Mouse (Mus musculus): ENCODE data around the gene Tmem54. TPM values are rescaled to one million over a fixed set of nuclear protein-coding genes. Genes with fewer than 3 reads are reported as not detected.

Gene Tmem54
- polyA plus RNA-seq, 1 experiment from 2014 or later = not detected

- no peaks in the 10 kb centered on the region for H3K27me3 ChIP-seq (replicated peaks; ENCODE audit: control insufficient read depth, insufficient read depth, low read length)
- H3K4me3 ChIP-seq (ENCODE audit: low read depth, low read length) = no peak overlapping the region
- DNase-seq (ENCODE audit: low spot score) (no peak), ATAC-seq (no peak)
- H3K4me2 ChIP-seq (ENCODE audit: low read length) = no peak overlapping the region
- 77% methylated on average over 1 of the region's 1 CpGs for WGBS
- H3K9ac ChIP-seq (ENCODE audit: low read length) = no peak overlapping the region
- H3K9me3 ChIP-seq (replicated peaks; ENCODE audit: control insufficient read depth, low read length) = no peaks in the 10 kb centered on the region
- no peak overlapping the region for H3K27ac ChIP-seq (ENCODE audit: low read depth, low read length)
- peaks cover 36% of the 10 kb centered on the region for H3K36me3 ChIP-seq (ENCODE audit: control insufficient read depth, insufficient read depth, low read length)
- H3K4me1 ChIP-seq (ENCODE audit: control insufficient read depth, insufficient read depth, low read length) = peaks cover 16% of the 10 kb centered on the region
These were observed 44.0 kb downstream of the Tmem54 start for GRCm38 (mm10) chr4:129149321-129149720.

GRCm38 (mm10) chr4:129151276-129151811 is 46.0 kb downstream of the Tmem54 start:
- Histone ChIP-seq H3K27ac (ENCODE audit: low read depth, low read length) (no peak overlapping the region), H3K9ac (ENCODE audit: low read length) (no peak overlapping the region), H3K36me3 (ENCODE audit: control insufficient read depth, insufficient read depth, low read length) (peaks cover 51% of the 10 kb centered on the region), H3K4me1 (ENCODE audit: control insufficient read depth, insufficient read depth, low read length) (peaks cover 4% of the 10 kb centered on the region; the same call in 1 of the 2 replicates), H3K27me3 (replicated peaks; ENCODE audit: control insufficient read depth, insufficient read depth, low read length) (no peaks in the 10 kb centered on the region), H3K9me3 (replicated peaks; ENCODE audit: control insufficient read depth, low read length) (no peaks in the 10 kb centered on the region), H3K4me2 (ENCODE audit: low read length) (no peak overlapping the region), H3K4me3 (ENCODE audit: low read depth, low read length) (no peak overlapping the region)
- DNase-seq (ENCODE audit: low spot score) = no peak
- no peak for ATAC-seq
- 92% methylated on average over 4 of the region's 4 CpGs for WGBS

- DNase-seq (ENCODE audit: low spot score) (no peak), ATAC-seq (no peak)
- no peak overlapping the region for H3K4me3 ChIP-seq (ENCODE audit: low read depth, low read length)
- no peak overlapping the region for H3K27ac ChIP-seq (ENCODE audit: low read depth, low read length)
- 89% methylated on average over 5 of the region's 5 CpGs for WGBS
- no peaks in the 10 kb centered on the region for H3K27me3 ChIP-seq (replicated peaks; ENCODE audit: control insufficient read depth, insufficient read depth, low read length)
- H3K36me3 ChIP-seq (ENCODE audit: control insufficient read depth, insufficient read depth, low read length) = peaks cover 33% of the 10 kb centered on the region
- no peaks in the 10 kb centered on the region for H3K9me3 ChIP-seq (replicated peaks; ENCODE audit: control insufficient read depth, low read length)
- no peaks in the 10 kb centered on the region for H3K4me1 ChIP-seq (ENCODE audit: control insufficient read depth, insufficient read depth, low read length)
- H3K4me2 ChIP-seq (ENCODE audit: low read length) = no peak overlapping the region
- no peak overlapping the region for H3K9ac ChIP-seq (ENCODE audit: low read length)
These were observed 52.2 kb downstream of the Tmem54 start for GRCm38 (mm10) chr4:129157541-129157940.

- 65% methylated on average over 3 of the region's 3 CpGs for WGBS
- H3K4me3 ChIP-seq (ENCODE audit: low read depth, low read length) = no peak overlapping the region
- H3K36me3 ChIP-seq (ENCODE audit: control insufficient read depth, insufficient read depth, low read length) = peaks cover 27% of the 10 kb centered on the region
- no peaks in the 10 kb centered on the region for H3K27me3 ChIP-seq (replicated peaks; ENCODE audit: control insufficient read depth, insufficient read depth, low read length)
- DNase-seq (ENCODE audit: low spot score) (no peak), ATAC-seq (no peak)
- no peak overlapping the region for H3K4me2 ChIP-seq (ENCODE audit: low read length)
- no peaks in the 10 kb centered on the region for H3K9me3 ChIP-seq (replicated peaks; ENCODE audit: control insufficient read depth, low read length)
- H3K9ac ChIP-seq (ENCODE audit: low read length) = no peak overlapping the region
- H3K4me1 ChIP-seq (ENCODE audit: control insufficient read depth, insufficient read depth, low read length) = no peaks in the 10 kb centered on the region
- H3K27ac ChIP-seq (ENCODE audit: low read depth, low read length) = peak overlapping the region; percentile 54; the same call in 1 of the 2 replicates
These were observed 53.2 kb downstream of the Tmem54 start for GRCm38 (mm10) chr4:129158549-129158948.

GRCm38 (mm10) chr4:129161076-129161475 is 55.7 kb downstream of the Tmem54 start:
- Histone ChIP-seq H3K4me3 (ENCODE audit: low read depth, low read length) (no peak overlapping the region), H3K4me2 (ENCODE audit: low read length) (no peak overlapping the region), H3K9ac (ENCODE audit: low read length) (no peak overlapping the region), H3K9me3 (replicated peaks; ENCODE audit: control insufficient read depth, low read length) (no peaks in the 10 kb centered on the region), H3K36me3 (ENCODE audit: control insufficient read depth, insufficient read depth, low read length) (peaks cover 23% of the 10 kb centered on the region), H3K27me3 (replicated peaks; ENCODE audit: control insufficient read depth, insufficient read depth, low read length) (no peaks in the 10 kb centered on the region), H3K27ac (ENCODE audit: low read depth, low read length) (no peak overlapping the region), H3K4me1 (ENCODE audit: control insufficient read depth, insufficient read depth, low read length) (no peaks in the 10 kb centered on the region)
- ATAC-seq = no peak
- no peak for DNase-seq (ENCODE audit: low spot score)
- WGBS = 98% methylated on average over 1 of the region's 1 CpGs

Other genes starting within 250 kb of the Tmem54 start
- 9.3 and 10.5 TPM in 2 replicates for gene Trim62, start 222.0 kb upstream of the Tmem54 start, polyA plus RNA-seq (2014; fragmentation: Nextera tagmentation; extraction: Ambion mirVana)
- 10.6 and 11.7 TPM in 2 replicates for gene Azin2, start 143.1 kb upstream of the Tmem54 start, polyA plus RNA-seq (2014; fragmentation: Nextera tagmentation; extraction: Ambion mirVana)
- 89.2 and 93.6 TPM in 2 replicates for gene Ak2, start 113.6 kb upstream of the Tmem54 start, polyA plus RNA-seq (2014; fragmentation: Nextera tagmentation; extraction: Ambion mirVana)
- 20.1 and 20.5 TPM in 2 replicates for gene Rnf19b, start 47.3 kb upstream of the Tmem54 start, polyA plus RNA-seq (2014; fragmentation: Nextera tagmentation; extraction: Ambion mirVana)
- 16.8 and 23.1 TPM in 2 replicates for gene Hpca, start 16.5 kb downstream of the Tmem54 start, polyA plus RNA-seq (2014; fragmentation: Nextera tagmentation; extraction: Ambion mirVana)
- 1.3 and 1.7 TPM in 2 replicates for gene Fndc5, start 31.5 kb downstream of the Tmem54 start, polyA plus RNA-seq (2014; fragmentation: Nextera tagmentation; extraction: Ambion mirVana)
- 9.7 and 11.8 TPM in 2 replicates for gene S100pbp, start 84.2 kb downstream of the Tmem54 start, polyA plus RNA-seq (2014; fragmentation: Nextera tagmentation; extraction: Ambion mirVana)
- gene Yars, start 84.2 kb downstream of the Tmem54 start, polyA plus RNA-seq (2014; fragmentation: Nextera tagmentation; extraction: Ambion mirVana) = 110 and 126 TPM in 2 replicates
- gene C77080, start 155.9 kb downstream of the Tmem54 start, polyA plus RNA-seq (2014; fragmentation: Nextera tagmentation; extraction: Ambion mirVana) = 3.6 and 4.2 TPM in 2 replicates
- 0.14 and 0.24 TPM in 2 replicates for gene Sync, start 182.1 kb downstream of the Tmem54 start, polyA plus RNA-seq (2014; fragmentation: Nextera tagmentation; extraction: Ambion mirVana)
- gene Rbbp4, start 229.8 kb downstream of the Tmem54 start, polyA plus RNA-seq (2014; fragmentation: Nextera tagmentation; extraction: Ambion mirVana) = 428 and 447 TPM in 2 replicates
- 27.7 and 37.1 TPM in 2 replicates for gene Zbtb8os, start 230.1 kb downstream of the Tmem54 start, polyA plus RNA-seq (2014; fragmentation: Nextera tagmentation; extraction: Ambion mirVana)

Measured in forebrain, embryonic 14.5 days (tissue).